Mouse (Mus musculus): ENCODE results near the gene Hist4h4. TPM values are rescaled to one million over a fixed set of nuclear protein-coding genes. Genes with fewer than 3 reads are reported as not detected.

Gene Hist4h4
- polyA plus RNA-seq, 1 experiment: 17.8 TPM

DNA sequence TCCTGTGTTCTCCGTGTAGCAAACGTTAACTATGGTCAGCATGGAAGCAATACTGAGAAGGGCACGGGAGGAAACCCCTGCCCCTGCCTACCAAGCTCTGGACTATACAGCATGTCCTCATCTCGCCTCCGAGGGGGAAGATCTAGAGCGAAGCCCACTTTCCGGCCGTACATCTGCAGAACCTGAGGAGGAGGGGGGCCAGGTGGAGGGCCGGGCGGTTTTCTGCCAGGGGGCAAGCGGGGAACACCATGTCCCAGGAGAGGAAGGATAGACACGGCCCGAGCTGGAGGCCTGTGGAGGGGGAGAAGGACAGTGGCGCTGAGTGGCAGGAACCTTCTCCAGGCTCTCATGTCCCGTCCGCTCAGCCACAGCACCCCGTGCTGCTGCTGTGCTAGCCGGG, 16.9 kb upstream of the Hist4h4 start:
- whole genome bisulfite sequencing: 98% methylated on average over 18 of the region's 18 CpGs
- TF ChIP-seq CTCF (IDR thresholded peaks at IDR 0.05; ENCODE audit: borderline replicate concordance, control insufficient read depth, extremely low read depth, insufficient read depth, low read length, poor library complexity) (no peak), POLR2A (IDR thresholded peaks at IDR 0.05; ENCODE audit: control insufficient read depth, extremely low read depth, insufficient read depth, low read length, poor library complexity) (no peak)
- Histone ChIP-seq H3K27ac (ENCODE audit: control insufficient read depth, insufficient read depth, low read length) (no peak overlapping the region), H3K4me1 (replicated peaks; ENCODE audit: control insufficient read depth, insufficient read depth, low read length) (no peaks in the 10 kb centered on the region), H3K27me3 (ENCODE audit: control insufficient read depth, insufficient read depth, low read length) (no peaks in the 10 kb centered on the region), H3K4me3 (ENCODE audit: control insufficient read depth, insufficient read depth, low read length) (no peak overlapping the region), H3K36me3 (ENCODE audit: control insufficient read depth, insufficient read depth, low read length) (peaks cover 87% of the 10 kb centered on the region)
- DNase-seq: no peak

DNA sequence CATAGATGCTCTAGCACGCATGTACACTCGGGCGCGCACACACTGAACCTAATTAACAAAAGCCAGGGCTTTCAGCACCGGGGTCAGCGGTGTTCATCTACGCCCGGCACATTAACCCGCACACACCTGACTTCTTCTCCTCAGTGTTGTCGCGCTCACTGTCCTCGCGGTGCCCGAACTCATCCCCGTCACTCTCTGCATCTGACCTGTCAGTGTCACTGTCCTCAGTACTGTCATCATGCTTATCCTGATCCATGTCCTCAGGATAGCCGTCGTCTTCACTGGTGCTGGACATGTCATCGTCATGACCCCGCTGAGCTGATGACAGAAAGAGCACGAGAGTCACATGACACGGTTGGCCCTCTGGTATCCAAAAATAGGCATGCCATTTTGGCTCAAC, 16.2 kb upstream of the Hist4h4 start:
- H3K36me3 ChIP-seq (ENCODE audit: control insufficient read depth, insufficient read depth, low read length): peaks cover 91% of the 10 kb centered on the region

GRCm38 (mm10) chr6:136817549-136817948, 13.3 kb upstream of the Hist4h4 start:
- TF ChIP-seq POLR2A (IDR thresholded peaks at IDR 0.05; ENCODE audit: control insufficient read depth, extremely low read depth, insufficient read depth, low read length, poor library complexity) (no peak), CTCF (IDR thresholded peaks at IDR 0.05; ENCODE audit: borderline replicate concordance, control insufficient read depth, extremely low read depth, insufficient read depth, low read length, poor library complexity) (no peak)
- 95% methylated on average over 3 of the region's 3 CpGs for WGBS
- H3K27ac ChIP-seq (ENCODE audit: control insufficient read depth, insufficient read depth, low read length): no peak overlapping the region
- H3K27me3 ChIP-seq (ENCODE audit: control insufficient read depth, insufficient read depth, low read length): no peaks in the 10 kb centered on the region
- H3K36me3 ChIP-seq (ENCODE audit: control insufficient read depth, insufficient read depth, low read length): peaks cover 96% of the 10 kb centered on the region
- DNase-seq: no peak
- no peak overlapping the region for H3K4me3 ChIP-seq (ENCODE audit: control insufficient read depth, insufficient read depth, low read length)
- no peaks in the 10 kb centered on the region for H3K4me1 ChIP-seq (replicated peaks; ENCODE audit: control insufficient read depth, insufficient read depth, low read length)

More for the DNA sequence above, 16.2 kb upstream of the Hist4h4 start:
- 98% methylated on average over 21 of the region's 21 CpGs for WGBS
- DNase-seq: no peak
- Histone ChIP-seq H3K4me3 (ENCODE audit: control insufficient read depth, insufficient read depth, low read length) (no peak overlapping the region), H3K27me3 (ENCODE audit: control insufficient read depth, insufficient read depth, low read length) (no peaks in the 10 kb centered on the region), H3K4me1 (replicated peaks; ENCODE audit: control insufficient read depth, insufficient read depth, low read length) (no peaks in the 10 kb centered on the region), H3K27ac (ENCODE audit: control insufficient read depth, insufficient read depth, low read length) (no peak overlapping the region)
- TF ChIP-seq POLR2A (IDR thresholded peaks at IDR 0.05; ENCODE audit: control insufficient read depth, extremely low read depth, insufficient read depth, low read length, poor library complexity) (no peak), CTCF (IDR thresholded peaks at IDR 0.05; ENCODE audit: borderline replicate concordance, control insufficient read depth, extremely low read depth, insufficient read depth, low read length, poor library complexity) (no peak)

DNA sequence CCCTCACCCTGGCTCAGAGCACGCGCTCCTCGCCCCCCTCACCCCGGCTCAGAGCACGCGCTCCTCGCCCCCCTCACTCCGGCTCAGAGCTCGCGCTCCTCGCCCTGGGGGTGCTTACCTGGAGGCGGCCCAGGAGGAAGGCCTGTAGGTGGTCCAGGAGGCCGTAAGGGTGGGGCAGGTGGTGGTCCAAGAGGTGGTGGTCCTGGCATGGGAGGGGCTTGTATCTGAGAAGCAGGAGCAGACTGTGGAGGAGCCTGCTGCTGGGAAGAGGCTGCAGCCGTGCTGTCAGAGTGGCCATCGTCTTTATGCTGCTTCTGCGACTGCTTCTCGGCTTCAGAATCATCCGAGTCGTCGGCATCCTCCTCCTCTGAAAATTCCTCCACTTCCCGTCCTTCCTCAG, 12.6 kb upstream of the Hist4h4 start:
- Histone ChIP-seq H3K27ac (ENCODE audit: control insufficient read depth, insufficient read depth, low read length) (no peak overlapping the region), H3K27me3 (ENCODE audit: control insufficient read depth, insufficient read depth, low read length) (no peaks in the 10 kb centered on the region), H3K4me1 (replicated peaks; ENCODE audit: control insufficient read depth, insufficient read depth, low read length) (no peaks in the 10 kb centered on the region), H3K36me3 (ENCODE audit: control insufficient read depth, insufficient read depth, low read length) (peaks cover 89% of the 10 kb centered on the region), H3K4me3 (ENCODE audit: control insufficient read depth, insufficient read depth, low read length) (no peak overlapping the region)
- 97% methylated on average over 21 of the region's 21 CpGs for WGBS
- DNase-seq: no peak
- TF ChIP-seq POLR2A (IDR thresholded peaks at IDR 0.05; ENCODE audit: control insufficient read depth, extremely low read depth, insufficient read depth, low read length, poor library complexity) (no peak), CTCF (IDR thresholded peaks at IDR 0.05; ENCODE audit: borderline replicate concordance, control insufficient read depth, extremely low read depth, insufficient read depth, low read length, poor library complexity) (no peak)

DNA sequence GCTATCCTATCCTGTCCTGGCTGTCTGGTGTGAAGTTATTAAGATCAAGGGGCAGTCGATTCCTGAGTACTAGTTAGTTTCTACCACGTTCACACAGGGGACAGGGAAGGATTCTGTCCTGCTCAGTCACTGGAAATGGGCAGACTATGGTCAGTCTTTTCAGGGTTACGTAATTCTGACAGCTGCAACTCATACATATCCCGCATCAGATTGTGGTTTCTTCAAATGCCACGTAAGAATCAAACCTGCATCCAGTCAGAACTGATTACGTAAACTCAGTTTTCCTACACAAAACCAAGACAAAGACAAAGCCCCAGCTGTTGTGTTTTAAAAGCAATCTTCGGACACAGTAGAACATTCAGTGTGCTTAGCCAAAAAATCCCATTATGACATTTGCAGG, 11.2 kb upstream of the Hist4h4 start:
- WGBS: 97% methylated on average over 7 of the region's 7 CpGs
- peaks cover 74% of the 10 kb centered on the region for H3K36me3 ChIP-seq (ENCODE audit: control insufficient read depth, insufficient read depth, low read length)

DNA sequence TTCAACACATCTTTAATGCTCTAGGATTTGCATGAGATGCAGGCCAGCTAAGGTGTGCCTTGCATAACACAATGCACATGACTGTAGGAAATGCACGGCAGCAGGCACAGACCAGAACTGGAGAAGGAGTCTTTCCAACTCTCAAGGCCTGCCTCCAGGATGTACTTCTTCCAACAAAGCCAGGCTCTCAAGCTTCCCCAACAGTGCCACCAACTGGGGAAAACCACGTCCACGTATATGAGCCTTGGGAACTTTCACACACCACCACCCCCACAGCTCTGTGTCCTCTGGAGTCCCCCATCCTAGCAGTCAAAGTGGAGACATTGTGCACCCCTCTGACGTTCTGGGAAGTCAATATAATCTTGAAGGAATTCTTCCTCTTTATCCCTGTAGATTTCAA, 8.9 kb upstream of the Hist4h4 start:
- peaks cover 52% of the 10 kb centered on the region for H3K36me3 ChIP-seq (ENCODE audit: control insufficient read depth, insufficient read depth, low read length)
- WGBS: 74% methylated on average over 4 of the region's 4 CpGs

More for the DNA sequence above, 11.2 kb upstream of the Hist4h4 start:
- Histone ChIP-seq H3K27ac (ENCODE audit: control insufficient read depth, insufficient read depth, low read length) (no peak overlapping the region), H3K4me3 (ENCODE audit: control insufficient read depth, insufficient read depth, low read length) (no peak overlapping the region), H3K27me3 (ENCODE audit: control insufficient read depth, insufficient read depth, low read length) (no peaks in the 10 kb centered on the region), H3K4me1 (replicated peaks; ENCODE audit: control insufficient read depth, insufficient read depth, low read length) (no peaks in the 10 kb centered on the region)
- DNase-seq: no peak
- TF ChIP-seq CTCF (IDR thresholded peaks at IDR 0.05; ENCODE audit: borderline replicate concordance, control insufficient read depth, extremely low read depth, insufficient read depth, low read length, poor library complexity) (no peak), POLR2A (IDR thresholded peaks at IDR 0.05; ENCODE audit: control insufficient read depth, extremely low read depth, insufficient read depth, low read length, poor library complexity) (no peak)

GRCm38 (mm10) chr6:136811196-136811595, 7.0 kb upstream of the Hist4h4 start:
- WGBS: 95% methylated on average over 10 of the region's 10 CpGs
- Histone ChIP-seq H3K4me1 (replicated peaks; ENCODE audit: control insufficient read depth, insufficient read depth, low read length) (peaks cover 11% of the 10 kb centered on the region), H3K4me3 (ENCODE audit: control insufficient read depth, insufficient read depth, low read length) (no peak overlapping the region), H3K27me3 (ENCODE audit: control insufficient read depth, insufficient read depth, low read length) (no peaks in the 10 kb centered on the region), H3K27ac (ENCODE audit: control insufficient read depth, insufficient read depth, low read length) (no peak overlapping the region), H3K36me3 (ENCODE audit: control insufficient read depth, insufficient read depth, low read length) (peaks cover 32% of the 10 kb centered on the region)
- DNase-seq: no peak
- no peak for TF ChIP-seq CTCF (IDR thresholded peaks at IDR 0.05; ENCODE audit: borderline replicate concordance, control insufficient read depth, extremely low read depth, insufficient read depth, low read length, poor library complexity)
- TF ChIP-seq POLR2A (IDR thresholded peaks at IDR 0.05; ENCODE audit: control insufficient read depth, extremely low read depth, insufficient read depth, low read length, poor library complexity): no peak

More for the DNA sequence above, 8.9 kb upstream of the Hist4h4 start:
- no peak for DNase-seq
- H3K27ac ChIP-seq (ENCODE audit: control insufficient read depth, insufficient read depth, low read length): no peak overlapping the region
- peaks cover 7% of the 10 kb centered on the region for H3K4me1 ChIP-seq (replicated peaks; ENCODE audit: control insufficient read depth, insufficient read depth, low read length)
- no peak overlapping the region for H3K4me3 ChIP-seq (ENCODE audit: control insufficient read depth, insufficient read depth, low read length)
- TF ChIP-seq CTCF (IDR thresholded peaks at IDR 0.05; ENCODE audit: borderline replicate concordance, control insufficient read depth, extremely low read depth, insufficient read depth, low read length, poor library complexity): no peak
- no peak for TF ChIP-seq POLR2A (IDR thresholded peaks at IDR 0.05; ENCODE audit: control insufficient read depth, extremely low read depth, insufficient read depth, low read length, poor library complexity)
- no peaks in the 10 kb centered on the region for H3K27me3 ChIP-seq (ENCODE audit: control insufficient read depth, insufficient read depth, low read length)

Measured in thymus, adult 2 months (tissue).